Mouse (Mus musculus): ENCODE results near the gene Ccdc65.
A peak's percentile ranks its signal among the peaks of the same experiment; 100 is the strongest.

Gene Ccdc65

DNA sequence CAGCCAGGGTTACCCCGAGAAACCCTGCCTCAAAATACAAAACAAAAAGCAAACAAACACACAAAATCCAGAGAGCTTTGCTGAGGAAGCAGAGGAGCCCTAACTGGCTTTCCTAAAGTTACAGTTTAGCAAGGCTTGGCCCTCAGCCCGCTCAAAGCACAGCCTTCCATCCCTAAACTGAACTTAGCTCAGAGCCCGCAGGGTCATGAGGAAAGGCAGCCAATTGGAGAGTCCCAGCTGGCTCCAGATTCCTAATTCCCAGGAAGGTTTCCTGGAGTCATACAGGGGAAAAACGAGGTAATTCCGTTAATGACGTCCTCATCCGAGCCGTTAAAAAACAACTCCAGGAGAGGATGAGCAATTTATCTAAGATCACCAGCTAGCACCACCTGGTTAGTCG is 12.3 kb upstream of the Ccdc65 start:
- DNase-seq, result no peak

DNA sequence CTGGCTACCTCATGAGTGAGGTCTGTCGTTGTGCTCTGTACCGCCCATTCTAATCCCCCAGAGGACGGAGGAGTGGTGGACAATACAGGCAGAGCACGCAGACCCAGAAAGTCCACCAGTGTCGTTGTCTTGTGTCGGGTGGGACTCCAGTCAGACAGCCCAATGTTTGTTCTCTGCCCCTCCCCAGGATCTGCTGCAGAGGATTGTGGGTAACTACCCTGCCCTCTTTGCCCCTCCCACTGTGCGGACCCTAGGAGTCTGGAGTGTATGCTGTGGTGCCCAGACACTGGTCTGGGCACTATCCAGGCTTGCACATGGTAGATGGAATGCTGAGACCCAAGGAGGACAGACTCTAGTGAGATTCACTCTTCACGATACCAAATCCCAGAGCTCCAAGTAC is 11.8 kb upstream of the Ccdc65 start:
- DNase-seq, result no peak

DNA sequence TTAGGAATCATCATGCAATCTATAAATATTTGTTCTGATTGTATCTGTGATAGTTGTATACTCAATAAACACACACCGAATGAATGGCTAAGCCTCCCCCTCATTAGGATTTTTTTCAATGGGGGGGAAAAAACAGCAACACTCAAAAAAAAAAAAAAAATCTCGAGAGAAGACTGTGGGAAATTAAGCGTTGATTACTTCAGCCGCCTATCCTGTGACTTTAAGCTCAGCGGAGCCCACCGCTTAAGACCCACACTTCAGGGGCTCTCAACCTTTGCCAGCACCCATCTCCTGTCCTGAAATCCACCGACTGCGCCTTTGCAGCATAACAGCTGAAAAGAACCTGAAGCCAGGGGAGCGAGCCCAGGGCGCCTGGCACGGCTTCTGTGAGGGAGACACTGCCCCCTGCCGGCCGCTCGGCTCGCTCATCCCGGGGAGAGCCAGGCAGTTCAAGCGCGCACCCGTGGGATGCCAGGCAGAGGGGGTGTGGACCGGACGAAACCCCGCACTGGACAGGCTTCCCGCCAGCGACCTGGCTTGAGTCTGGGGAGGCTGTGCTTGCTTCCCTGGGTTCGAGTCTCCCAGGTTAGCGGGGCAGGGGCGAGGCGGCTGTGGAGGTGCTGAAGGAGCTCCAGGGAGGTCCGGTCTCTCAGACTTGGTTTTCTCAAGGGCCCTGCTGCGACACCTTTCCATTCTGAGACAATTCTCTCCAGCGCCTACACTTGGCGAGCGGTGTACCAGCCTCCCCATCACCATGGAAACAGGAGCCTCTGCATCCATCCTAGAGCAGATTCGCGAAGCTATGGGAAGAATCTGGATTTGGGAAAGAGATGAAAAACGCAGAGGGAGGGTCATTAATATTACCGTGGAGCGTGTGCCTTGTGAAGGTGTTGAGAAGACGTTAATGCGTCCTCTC is 8.6 kb upstream of the Ccdc65 start:
- DNase-seq, result peak; percentile 90

DNA sequence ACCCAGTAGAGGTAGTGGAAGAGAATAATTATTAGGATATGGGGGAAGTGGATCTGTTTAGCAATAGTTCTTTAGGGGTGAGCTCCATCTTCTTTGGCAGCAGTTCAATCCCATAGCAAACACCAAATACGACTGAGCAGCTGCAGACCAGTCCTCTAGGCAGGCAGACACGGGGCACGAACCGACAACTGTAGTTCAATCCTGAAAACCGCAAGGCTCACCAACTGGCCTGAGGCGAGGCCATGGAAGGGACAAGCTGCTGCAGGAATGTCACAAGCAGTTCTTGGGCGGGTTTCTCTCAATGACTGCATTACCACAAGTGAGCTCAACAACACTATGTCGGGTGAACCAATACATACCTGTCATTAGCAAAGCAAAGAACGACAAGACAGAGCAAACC is 3.7 kb upstream of the Ccdc65 start:
- no peak for DNase-seq

GRCm38 (mm10) chr15:98710442-98710841 is 2.4 kb downstream of the Ccdc65 start:
- DNase-seq, result peak; percentile 58

GRCm38 (mm10) chr15:98714230-98714652 is 6.2 kb downstream of the Ccdc65 start:
- DNase-seq, result no peak

DNA sequence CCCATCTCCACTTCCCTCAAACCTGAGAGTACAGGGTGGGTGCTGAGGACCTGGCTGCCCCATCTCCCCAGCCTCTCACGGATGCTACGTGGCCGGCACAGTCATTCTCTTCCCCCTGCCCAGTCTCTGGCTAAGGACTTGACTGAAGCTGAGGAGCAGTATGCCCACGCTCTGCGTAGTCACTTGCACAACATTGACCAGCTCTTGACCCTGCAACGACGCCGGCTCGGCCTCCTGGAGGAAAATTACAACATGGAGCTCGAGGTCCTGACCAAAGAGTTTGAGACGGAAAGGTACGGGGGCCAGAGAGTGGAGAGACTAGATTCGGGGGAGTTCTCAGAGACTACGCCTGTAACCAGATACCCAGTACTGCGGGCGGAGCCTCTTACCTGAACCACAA is 9.3 kb downstream of the Ccdc65 start:
- DNase-seq, result no peak

- no peak for DNase-seq
These were observed 14.2 kb downstream of the Ccdc65 start for GRCm38 (mm10) chr15:98722191-98722590.

DNA sequence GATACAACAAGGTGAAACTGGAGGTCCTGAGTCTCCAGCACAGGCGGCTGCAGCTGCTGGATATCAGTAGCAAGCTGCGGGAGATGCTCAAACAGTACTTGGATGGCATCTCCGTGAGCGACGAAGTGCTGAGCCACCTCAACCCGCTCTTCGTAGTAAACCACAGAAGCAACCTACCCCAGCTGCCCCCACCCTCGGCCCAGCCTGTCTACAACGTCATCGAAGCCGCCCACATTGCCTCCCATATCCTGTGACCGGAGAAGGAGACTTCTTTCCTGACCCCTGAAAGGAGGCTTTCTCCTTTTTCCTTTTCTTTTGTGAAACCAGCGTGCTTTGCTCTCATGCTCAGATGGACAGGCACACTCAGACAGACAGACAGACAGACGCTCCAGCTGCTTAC is 14.8 kb downstream of the Ccdc65 start:
- no peak for DNase-seq

GRCm38 (mm10) chr15:98724441-98724840 is 16.4 kb downstream of the Ccdc65 start:
- no peak for DNase-seq

DNA sequence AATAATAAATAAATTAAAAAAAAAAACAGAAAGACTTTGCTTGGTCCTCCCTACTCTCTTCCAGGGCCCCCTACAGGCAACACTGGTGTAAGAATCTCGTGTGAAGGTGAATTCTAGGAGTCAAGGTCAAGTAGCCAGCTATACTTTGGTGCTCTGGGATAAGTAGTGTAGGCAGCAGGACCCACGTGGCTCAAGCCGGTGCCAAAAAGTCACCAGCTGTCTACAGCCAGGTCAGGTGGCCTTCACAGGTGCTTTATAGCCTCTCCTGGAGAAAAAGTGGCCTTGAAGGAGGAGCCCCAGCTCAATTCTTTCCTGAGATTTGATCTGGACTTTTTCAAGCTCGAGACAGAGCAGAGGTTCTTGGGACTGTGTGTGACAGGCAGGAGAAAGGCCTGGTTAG is 18.1 kb downstream of the Ccdc65 start:
- no peak for DNase-seq

- DNase-seq, result no peak
These were observed 18.7 kb downstream of the Ccdc65 start for GRCm38 (mm10) chr15:98726746-98727145.

GRCm38 (mm10) chr15:98727443-98728321 is 19.7 kb downstream of the Ccdc65 start, which contains the start of gene Fkbp11:
TSS of gene Fkbp11 (minus strand) at chr15:98728198.
- peak; percentile 21 for DNase-seq

DNA sequence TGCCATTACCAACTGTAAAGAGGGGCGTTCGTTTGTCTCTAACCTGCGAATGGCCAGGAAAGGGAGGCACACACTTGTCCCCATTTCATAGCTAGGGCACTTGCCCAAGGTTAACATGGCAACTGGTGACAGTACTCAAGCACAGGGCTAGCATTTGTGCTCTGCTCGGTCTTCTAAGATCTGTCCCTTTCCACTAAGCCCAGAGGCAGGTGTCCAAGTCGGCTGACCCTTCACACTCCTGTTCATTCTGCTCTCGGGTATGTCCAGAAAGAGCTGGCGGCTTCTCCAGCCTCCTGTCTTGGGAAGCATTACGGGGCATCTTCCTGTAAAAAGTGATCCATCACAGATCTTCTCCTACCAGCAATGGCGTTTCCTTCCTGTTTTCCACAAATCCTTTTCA is 20.4 kb downstream of the Ccdc65 start:
- no peak for DNase-seq

GRCm38 (mm10) chr15:98729791-98730545 is 22.0 kb downstream of the Ccdc65 start:
- DNase-seq, result no peak

DNA sequence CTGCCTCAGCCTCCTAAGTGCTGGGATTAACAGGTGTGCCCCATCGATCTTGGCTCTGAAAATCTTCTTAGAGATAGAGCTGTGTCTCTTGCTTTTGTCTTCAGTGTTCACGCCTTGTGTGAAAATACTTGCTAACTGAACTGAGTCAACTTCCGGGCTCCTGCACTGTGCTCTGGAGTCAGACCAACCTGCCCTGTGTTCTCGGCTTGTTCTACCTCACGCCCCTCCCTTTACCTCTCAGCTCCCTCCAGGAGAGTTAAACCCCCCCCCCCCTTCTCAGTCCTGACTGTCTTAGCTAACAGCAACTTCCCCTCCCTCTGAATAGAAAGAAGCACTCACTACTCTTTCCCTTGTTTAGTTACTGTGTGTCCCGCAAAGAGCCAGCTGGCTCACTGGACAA is 22.8 kb downstream of the Ccdc65 start:
- DNase-seq, result no peak

DNA sequence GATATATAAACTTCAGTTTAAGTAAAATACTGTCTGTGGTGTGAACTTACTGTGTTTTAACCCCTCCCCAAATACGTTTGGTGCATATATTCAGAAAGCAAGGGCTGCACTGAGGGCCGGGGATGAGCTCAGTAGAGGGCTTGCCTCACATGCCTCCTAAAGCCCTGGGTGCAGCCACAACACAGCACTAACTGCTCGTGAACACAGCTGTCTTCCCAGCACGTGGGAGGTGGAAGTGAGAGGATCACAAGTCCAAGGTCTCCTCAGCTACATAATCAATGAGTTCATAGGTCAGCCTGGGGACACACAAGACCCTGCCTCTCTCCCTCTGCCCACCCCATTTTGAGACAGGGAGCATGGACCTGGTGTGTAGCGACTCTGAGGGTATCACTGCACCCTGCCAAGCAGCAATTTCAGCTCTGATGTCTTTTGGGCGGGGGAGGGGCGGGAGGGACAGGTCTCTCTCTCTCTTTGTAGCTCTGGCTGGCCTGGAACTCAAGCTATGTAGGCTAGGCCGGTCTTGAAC is 24.1 kb downstream of the Ccdc65 start:
- DNase-seq, result no peak

GRCm38 (mm10) chr15:98733370-98733769 is 25.4 kb downstream of the Ccdc65 start:
- DNase-seq, result no peak

GRCm38 (mm10) chr15:98733976-98734566 is 26.1 kb downstream of the Ccdc65 start:
- DNase-seq, result no peak

GRCm38 (mm10) chr15:98736521-98736920 is 28.5 kb downstream of the Ccdc65 start:
- DNase-seq, result no peak

GRCm38 (mm10) chr15:98737881-98738280 is 29.9 kb downstream of the Ccdc65 start:
- no peak for DNase-seq

GRCm38 (mm10) chr15:98738796-98739195 is 30.8 kb downstream of the Ccdc65 start:
- DNase-seq, result no peak

All from cerebellum, adult 8-10 months (tissue).